Mouse (Mus musculus): ENCODE data around the gene Trib2.

- TF ChIP-seq MYOD1 (IDR thresholded peaks at IDR 0.05; ENCODE audit: control insufficient read depth in 1 of 3, insufficient read length in 2 of 3, low read depth in 2 of 3) (no peak), POLR2A (IDR thresholded peaks at IDR 0.05; ENCODE audit: insufficient read length, low read depth) (no peak), E2F4 (IDR thresholded peaks at IDR 0.05; ENCODE audit: insufficient read depth) (no peak), TCF3 (IDR thresholded peaks at IDR 0.05; ENCODE audit: insufficient read length, low read depth) (no peak), POLR2AphosphoS2 (IDR thresholded peaks at IDR 0.05; ENCODE audit: insufficient read length, low read depth) (no peak), CEBPB (IDR thresholded peaks at IDR 0.05; ENCODE audit: insufficient read depth, poor library complexity, severe bottlenecking) (no peak), TCF12 (IDR thresholded peaks at IDR 0.05; ENCODE audit: insufficient read depth, poor library complexity, severe bottlenecking) (no peak), MYOG (IDR thresholded peaks at IDR 0.05; ENCODE audit: control insufficient read depth in 1 of 3, insufficient read depth in 1 of 3, insufficient read length in 2 of 3, low read depth in 2 of 3) (no peak), USF1 (IDR thresholded peaks at IDR 0.05; ENCODE audit: low read depth) (no peak)
These were observed 45.0 kb downstream of the Trib2 start for GRCm38 (mm10) chr12:15771686-15772085.

Data from myocyte (in vitro differentiated cells).